Mouse (Mus musculus): ENCODE data around the gene Tmem145. TPM values are rescaled to one million over a fixed set of nuclear protein-coding genes. Genes with fewer than 3 reads are reported as not detected.
A peak's percentile ranks its signal among the peaks of the same experiment; 100 is the strongest.

Gene Tmem145
- total and polyA plus RNA-seq, 3 experiments = 1.9 to 8.3 (median 2.2) TPM

- DNase-seq = no peak
Measured at GRCm38 (mm10) chr7:25275555-25276298, 30.2 kb upstream of the Tmem145 start.

GRCm38 (mm10) chr7:25277405-25277804 is 28.5 kb upstream of the Tmem145 start:
- DNase-seq = no peak

- DNase-seq = no peak
Measured at GRCm38 (mm10) chr7:25277998-25278340, 27.9 kb upstream of the Tmem145 start.

GRCm38 (mm10) chr7:25278341-25279075 is 27.4 kb upstream of the Tmem145 start:
- DNase-seq = peak; percentile 90

- DNase-seq = peak; percentile 93
Measured at GRCm38 (mm10) chr7:25279076-25279860, 26.6 kb upstream of the Tmem145 start.

GRCm38 (mm10) chr7:25279861-25280791 is 25.8 kb upstream of the Tmem145 start:
- peak; percentile 82 for DNase-seq

- DNase-seq = peak; percentile 19
Measured at GRCm38 (mm10) chr7:25281166-25281733, 24.7 kb upstream of the Tmem145 start.

- DNase-seq = peak; percentile 99
Measured at GRCm38 (mm10) chr7:25281734-25282601, 23.9 kb upstream of the Tmem145 start.

- peak; percentile 71 for DNase-seq
Measured at GRCm38 (mm10) chr7:25282731-25283211, 23.1 kb upstream of the Tmem145 start.

GRCm38 (mm10) chr7:25283637-25284036 is 22.3 kb upstream of the Tmem145 start:
- DNase-seq = peak; percentile 29

- peak; percentile 13 for DNase-seq
Measured at GRCm38 (mm10) chr7:25284171-25284570, 21.7 kb upstream of the Tmem145 start.

- DNase-seq = peak; percentile 23
Measured at GRCm38 (mm10) chr7:25284766-25285165, 21.1 kb upstream of the Tmem145 start.

- DNase-seq = peak; percentile 4
Measured at GRCm38 (mm10) chr7:25285511-25286238, 20.2 kb upstream of the Tmem145 start.

- DNase-seq = no peak
Measured at GRCm38 (mm10) chr7:25286989-25287388, 18.9 kb upstream of the Tmem145 start.

- DNase-seq = no peak
Measured at GRCm38 (mm10) chr7:25288011-25288410, 17.9 kb upstream of the Tmem145 start.

- no peak for DNase-seq
Measured at GRCm38 (mm10) chr7:25288721-25289120, 17.2 kb upstream of the Tmem145 start.

GRCm38 (mm10) chr7:25289925-25290324 is 16.0 kb upstream of the Tmem145 start:
- DNase-seq = no peak

- no peak for DNase-seq
Measured at GRCm38 (mm10) chr7:25290463-25290862, 15.4 kb upstream of the Tmem145 start.

GRCm38 (mm10) chr7:25290911-25291310 is 15.0 kb upstream of the Tmem145 start:
- peak; percentile 57 for DNase-seq
